In the genomic region with DNA sequence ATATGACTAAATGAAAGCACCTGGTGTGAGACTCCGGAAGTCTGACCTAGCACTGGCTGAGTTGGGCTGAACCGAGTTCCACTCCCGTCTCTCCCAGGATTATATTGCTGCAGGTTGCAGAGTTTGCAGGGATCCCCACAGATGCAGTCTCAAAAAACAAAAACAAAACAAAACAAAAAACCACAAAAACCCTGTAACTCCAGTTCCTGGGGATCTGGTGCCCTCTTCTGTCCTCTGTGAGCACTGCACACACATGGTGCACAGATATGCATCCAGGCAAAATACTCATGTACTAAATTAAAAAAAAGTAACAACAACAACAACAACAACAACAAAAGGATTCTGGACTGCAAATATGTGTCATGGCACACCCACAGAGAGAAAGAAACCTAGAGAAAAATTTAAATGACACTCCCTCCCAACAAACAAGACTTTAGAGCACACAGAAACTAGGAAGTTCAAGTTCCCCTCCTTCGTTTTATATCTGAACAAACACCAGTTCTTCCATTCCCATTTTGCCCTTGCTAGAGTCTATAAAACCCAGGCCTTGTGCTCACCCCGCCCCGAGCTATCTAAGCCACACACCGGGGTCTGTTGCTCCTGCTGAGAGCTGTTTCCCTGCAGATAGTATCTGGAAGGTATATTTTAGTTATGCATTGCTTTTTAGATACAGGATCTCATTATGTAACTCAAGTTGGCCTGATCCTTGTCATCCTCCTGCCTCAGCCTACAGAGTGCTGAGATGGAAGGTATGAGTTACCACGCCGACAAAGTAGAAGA, we compare ENCODE assay signal across 1 mouse cellular context.
TF ChIP-seq lines count a peak whose summit lies in the region.

No protein-coding gene starts in this region.

TF ChIP-seq in CH12.LX, 34 proteins besides CTCF, POLR2A, EP300 and RAD21 (continued from another document):
- TF ChIP-seq JUND (conservative IDR thresholded peaks at IDR 0.05; ENCODE audit: low read depth, low read length) (0 out of 2 replicates have a peak, but pooled peaks have one; percentile 25), CHD1 (IDR thresholded peaks at IDR 0.05; ENCODE audit: low read depth, low read length) (0 out of 2 replicates have a peak, but pooled peaks have one; percentile 54), UBTF (IDR thresholded peaks at IDR 0.05; ENCODE audit: low read depth, low read length) (no peak), ZKSCAN1 (IDR thresholded peaks at IDR 0.05; ENCODE audit: borderline replicate concordance, low read depth, low read length) (peak; percentile 11; the same call in 1 of the 2 replicates), MEF2A (IDR thresholded peaks at IDR 0.05; ENCODE audit: borderline replicate concordance, low read depth, low read length) (0 out of 2 replicates have a peak, but pooled peaks have one; percentile 26), TCF12 (IDR thresholded peaks at IDR 0.05; ENCODE audit: low read depth, low read length) (no peak), USF1 (IDR thresholded peaks at IDR 0.05; ENCODE audit: low read depth, low read length) (no peak), CHD2 (IDR thresholded peaks at IDR 0.05; ENCODE audit: low read length) (no peak), MYC (IDR thresholded peaks at IDR 0.05; ENCODE audit: low read depth, low read length) (peak; percentile 78), ZMIZ1 (IDR thresholded peaks at IDR 0.05; ENCODE audit: low read depth, low read length) (peak; percentile 35; the same call in 1 of the 2 replicates), ZNF384 (IDR thresholded peaks at IDR 0.05; ENCODE audit: low read depth, low read length) (peak; percentile 51)
